In genomic region chr5:115133358-115134066, GRCm38 (mm10) we compare ENCODE assay signal across 8 mouse cellular contexts. TPM values are rescaled to one million over a fixed set of nuclear protein-coding genes. Genes with fewer than 3 reads are reported as not detected.
A peak's percentile ranks its signal among the peaks of the same experiment; 100 is the strongest.
DNase-seq lines count a peak whose midpoint lies in the region; ATAC-seq and TF ChIP-seq lines count a peak whose summit lies in the region.

No protein-coding gene starts in this region.

- peak overlapping the region; percentile 88 for H3K4me2 ChIP-seq in hindbrain, embryonic 11.5 days (replicated peaks; ENCODE audit: low read depth, low read length)
- H3K4me2 ChIP-seq in midbrain, embryonic 11.5 days = peak overlapping the region; percentile 93

- peak overlapping the region; percentile 62 for H3K9ac ChIP-seq in ES-E14 (ENCODE audit: insufficient read depth, low read depth, low read length, poor library complexity, severe bottlenecking)
- H3K9ac ChIP-seq in hindbrain, embryonic 11.5 days (ENCODE audit: low read depth, low read length) = peak overlapping the region; percentile 85; the same call in 1 of the 2 replicates
- H3K9ac ChIP-seq in midbrain, embryonic 11.5 days (ENCODE audit: low read length) = peak overlapping the region; percentile 91

- H3K9me3 ChIP-seq in heart, embryonic 10.5 days = no peaks in the 10 kb centered on the region
- no peaks in the 10 kb centered on the region for H3K9me3 ChIP-seq in ES-E14 (ENCODE audit: control insufficient read depth, insufficient read depth, low read depth, low read length)
- no peaks in the 10 kb centered on the region for H3K9me3 ChIP-seq in hindbrain, embryonic 11.5 days (ENCODE audit: control insufficient read depth, low read length)
- H3K9me3 ChIP-seq in midbrain, embryonic 11.5 days (ENCODE audit: control insufficient read depth, low read length) = no peaks in the 10 kb centered on the region

- intact Hi-C loops in heart, postnatal 14 days (cut with DNase I) = loop anchor here (2.0 kb wide), 1 partner anchor 21 kb away; no protein-coding TSS in a partner anchor

- 57% methylated on average over 6 of the region's 6 CpGs for WGBS in heart, embryonic 10.5 days
- WGBS in hindbrain, embryonic 11.5 days = 61% methylated on average over 6 of the region's 6 CpGs
- 67% methylated on average over 6 of the region's 6 CpGs for WGBS in midbrain, embryonic 11.5 days

- H3K4me1 ChIP-seq in heart, embryonic 10.5 days = peaks cover 18% of the 10 kb centered on the region
- peaks cover 0 to 4% of the 10 kb centered on the region in 2 experiments; a peak in 2 of 4 replicates for H3K4me1 ChIP-seq in ES-E14 (ENCODE audit: control insufficient read depth in 2 of 2, insufficient read depth in 2 of 2, low read length in 2 of 2, poor library complexity in 1 of 2)
- no peaks in the 10 kb centered on the region for H3K4me1 ChIP-seq in hindbrain, embryonic 11.5 days (replicated peaks; ENCODE audit: control insufficient read depth, insufficient read depth, low read length)
- H3K4me1 ChIP-seq in midbrain, embryonic 11.5 days (ENCODE audit: control insufficient read depth, insufficient read depth, low read length) = peaks cover 8% of the 10 kb centered on the region

- no peaks in the 10 kb centered on the region for H3K27me3 ChIP-seq in heart, embryonic 10.5 days (ENCODE audit: insufficient read depth, poor library complexity, severe bottlenecking)
- no peaks in the 10 kb centered on the region for H3K27me3 ChIP-seq in hindbrain, embryonic 11.5 days (ENCODE audit: control insufficient read depth, insufficient read depth, low read length)
- no peaks in the 10 kb centered on the region for H3K27me3 ChIP-seq in midbrain, embryonic 11.5 days (ENCODE audit: control insufficient read depth, insufficient read depth, low read length)

- H3K4me3 ChIP-seq in heart, embryonic 10.5 days = peak overlapping the region; percentile 73
- peak overlapping the region; percentile 80 to 99 for H3K4me3 ChIP-seq in ES-E14 (ENCODE audit: insufficient read depth in 1 of 2, low read depth in 1 of 2, low read length in 2 of 2, poor library complexity in 1 of 2, severe bottlenecking in 1 of 2)
- H3K4me3 ChIP-seq in hindbrain, embryonic 11.5 days (ENCODE audit: low read depth, low read length) = peak overlapping the region; percentile 95
- H3K4me3 ChIP-seq in midbrain, embryonic 11.5 days (ENCODE audit: low read depth, low read length) = peak overlapping the region; percentile 97

- no peak for ATAC-seq in hindbrain, embryonic 11.5 days (ENCODE audit: low FRiP score)
- no peak for ATAC-seq in midbrain, embryonic 11.5 days (ENCODE audit: low FRiP score)

- DNase-seq in heart, embryonic 10.5 days (ENCODE audit: low spot score) = no peak
- DNase-seq in heart, postnatal 14 days = no peak
- no peak for DNase-seq in ES-E14 (ENCODE audit: low read depth, low spot score)
- DNase-seq in hindbrain, embryonic 11.5 days (ENCODE audit: low spot score) = no peak
- DNase-seq in midbrain, embryonic 11.5 days (ENCODE audit: low spot score, missing footprints) = no peak
- no peak for DNase-seq in frontal cortex, postnatal 36 days (ENCODE audit: low spot score in 2 of 2)
- no peak for DNase-seq in adrenal gland, postnatal 4 days (ENCODE audit: low spot score in 2 of 2)
- DNase-seq in thymus, postnatal 4 days = no peak

- H3K27ac ChIP-seq in heart, embryonic 10.5 days = no peak overlapping the region; the same call in 1 of the 2 replicates
- no peak overlapping the region for H3K27ac ChIP-seq in ES-E14 (ENCODE audit: insufficient read depth, low read depth, low read length, poor library complexity, severe bottlenecking)
- H3K27ac ChIP-seq in hindbrain, embryonic 11.5 days (ENCODE audit: low read depth, low read length) = no peak overlapping the region
- H3K27ac ChIP-seq in midbrain, embryonic 11.5 days (ENCODE audit: low read depth, low read length) = no peak overlapping the region

- in situ Hi-C loops in ES-E14 (cut with MboI; ENCODE audit: low sequenced_read_pairs in 2 of 2, unreplicated experiment in 2 of 2) = no loop called here

- H3K36me3 ChIP-seq in heart, embryonic 10.5 days = peaks cover 17% of the 10 kb centered on the region
- peaks cover 11% of the 10 kb centered on the region; the same call in 1 of the 2 replicates for H3K36me3 ChIP-seq in ES-E14 (ENCODE audit: control insufficient read depth, insufficient read depth, low read length, poor library complexity, severe bottlenecking)
- H3K36me3 ChIP-seq in hindbrain, embryonic 11.5 days (ENCODE audit: control insufficient read depth, insufficient read depth, low read length) = no peaks in the 10 kb centered on the region
- H3K36me3 ChIP-seq in midbrain, embryonic 11.5 days (ENCODE audit: control insufficient read depth, insufficient read depth, low read length) = 0 out of 2 replicates have a peak, but pooled peaks cover 2% of the 10 kb centered on the region

TF ChIP-seq in ES-E14, 5 proteins besides CTCF, POLR2A, EP300 and RAD21:
- TF ChIP-seq HCFC1 (IDR thresholded peaks at IDR 0.05; ENCODE audit: borderline replicate concordance, insufficient read depth, low read length) (no peak), ZNF384 (IDR thresholded peaks at IDR 0.05; ENCODE audit: low read depth, low read length) (no peak), MAFK (IDR thresholded peaks at IDR 0.05; ENCODE audit: insufficient read depth, low read depth, low read length) (no peak), CHD2 (IDR thresholded peaks at IDR 0.05; ENCODE audit: low read depth, low read length) (no peak), ZC3H11A (IDR thresholded peaks at IDR 0.05; ENCODE audit: borderline replicate concordance, low read depth, low read length) (no peak)

RNA-seq across cellular contexts. Expression of gene Unc119b, which starts 1.3 kb away (rescaled TPM):
- 25.7 and 35.8 TPM in 2 replicates for polyA plus RNA-seq in heart, embryonic 10.5 days (2016; fragmentation: Nextera tagmentation; extraction: Ambion mirVana)
- total RNA-seq in heart, postnatal 14 days (2021) = 10 to 100 TPM; 24.7 to 25.8 TPM
- total RNA-seq in ES-E14 (2012; rRNA removed) = 27.1 and 27.5 TPM in 2 replicates
- 46.8 and 57.2 TPM in 2 replicates for polyA plus RNA-seq in hindbrain, embryonic 11.5 days (2014; fragmentation: Nextera tagmentation; extraction: Ambion mirVana)
- polyA plus RNA-seq in midbrain, embryonic 11.5 days (2014; fragmentation: Nextera tagmentation; extraction: Ambion mirVana) = 55.1 and 64.6 TPM in 2 replicates
- 10 to 100 TPM; 35.1 to 39.1 TPM for total RNA-seq in adrenal gland, postnatal 4 days (2021)

RNA-seq across cellular contexts. Expression of gene Acads, which starts 14.4 kb away (rescaled TPM):
- polyA plus RNA-seq in heart, embryonic 10.5 days (2016; fragmentation: Nextera tagmentation; extraction: Ambion mirVana) = 107 and 138 TPM in 2 replicates
- 100 to 1,000 TPM; 196 to 208 TPM for total RNA-seq in heart, postnatal 14 days (2021)
- total RNA-seq in ES-E14 (2012; rRNA removed) = 41.1 and 43.6 TPM in 2 replicates
- 22.9 and 30.8 TPM in 2 replicates for polyA plus RNA-seq in hindbrain, embryonic 11.5 days (2014; fragmentation: Nextera tagmentation; extraction: Ambion mirVana)
- polyA plus RNA-seq in midbrain, embryonic 11.5 days (2014; fragmentation: Nextera tagmentation; extraction: Ambion mirVana) = 21.6 and 23.5 TPM in 2 replicates
- 100 to 1,000 TPM; 166 to 191 TPM for total RNA-seq in adrenal gland, postnatal 4 days (2021)

RNA-seq across cellular contexts. Expression of gene Mlec, which starts 24.5 kb away (rescaled TPM):
- 110 and 113 TPM in 2 replicates for polyA plus RNA-seq in heart, embryonic 10.5 days (2016; fragmentation: Nextera tagmentation; extraction: Ambion mirVana)
- 10 to 100 TPM; 70.0 to 77.1 TPM for total RNA-seq in heart, postnatal 14 days (2021)
- total RNA-seq in ES-E14 (2012; rRNA removed) = 191 and 272 TPM in 2 replicates
- 41.2 and 44.1 TPM in 2 replicates for polyA plus RNA-seq in hindbrain, embryonic 11.5 days (2014; fragmentation: Nextera tagmentation; extraction: Ambion mirVana)
- polyA plus RNA-seq in midbrain, embryonic 11.5 days (2014; fragmentation: Nextera tagmentation; extraction: Ambion mirVana) = 30.0 and 37.3 TPM in 2 replicates
- 100 to 1,000 TPM; 208 to 242 TPM for total RNA-seq in adrenal gland, postnatal 4 days (2021)

RNA-seq across cellular contexts. Expression of gene Gm10401, which starts 35.4 kb away (rescaled TPM):
- 13.7 and 15.7 TPM in 2 replicates for polyA plus RNA-seq in heart, embryonic 10.5 days (2016; fragmentation: Nextera tagmentation; extraction: Ambion mirVana)
- not detected for total RNA-seq in heart, postnatal 14 days (2021)
- 5.8 and 7.7 TPM in 2 replicates for total RNA-seq in ES-E14 (2012; rRNA removed)
- polyA plus RNA-seq in hindbrain, embryonic 11.5 days (2014; fragmentation: Nextera tagmentation; extraction: Ambion mirVana) = 24.9 and 34.4 TPM in 2 replicates
- 23.2 and 26.6 TPM in 2 replicates for polyA plus RNA-seq in midbrain, embryonic 11.5 days (2014; fragmentation: Nextera tagmentation; extraction: Ambion mirVana)
- under 1 TPM in 1 of 2 experiments, not detected in 1; 0.73 TPM for total RNA-seq in adrenal gland, postnatal 4 days (2021)
